Mouse (Mus musculus) embryonic facial prominence, embryonic 13.5 days (tissue): ENCODE results near the gene Aym1. TPM values are rescaled to one million over a fixed set of nuclear protein-coding genes. Genes with fewer than 3 reads are reported as not detected.
A peak's percentile ranks its signal among the peaks of the same experiment; 100 is the strongest.
"Not testable (repeated sequence)": the region's sequence is repeated elsewhere in the genome, so short reads cannot be mapped to it uniquely, and the experiment has no call there.

Source experiments
- ATAC-seq: fragments of 200-750 bp; cut with Nextera tagmentation; 2 replicates; pipeline ENCODE4 v1.8.0; 2017; ENCODE audit warnings: low read depth; ENCODE audit not compliant: insufficient number of reproducible peaks, insufficient read depth, low FRiP score, low TSS enrichment
- H3K27ac ChIP-seq: fragments of 300-500 bp; sonication (generic); 2 replicates; pipeline ENCODE4 v1.5.1; 2015; ENCODE audit warnings: moderate library complexity, mild to moderate bottlenecking, inconsistent platforms
- H3K27me3 ChIP-seq: fragments of 300-500 bp; sonication (generic); 2 replicates; pipeline ENCODE4 v1.6.1; 2015; ENCODE audit warnings: mild to moderate bottlenecking, inconsistent platforms
- H3K36me3 ChIP-seq: fragments of 300-500 bp; sonication (generic); 2 replicates; pipeline ENCODE4 v1.6.1; 2015; ENCODE audit warnings: mild to moderate bottlenecking, inconsistent platforms
- H3K4me1 ChIP-seq: fragments of 300-500 bp; sonication (generic); 2 replicates; pipeline ENCODE4 v1.6.1; 2015; ENCODE audit warnings: inconsistent platforms
- H3K4me2 ChIP-seq: fragments of 300-500 bp; sonication (generic); 2 replicates; pipeline ENCODE4 v1.6.1; 2015; ENCODE audit warnings: moderate library complexity, mild to moderate bottlenecking, inconsistent platforms
- H3K4me3 ChIP-seq: fragments of 300-500 bp; sonication (generic); 2 replicates; pipeline ENCODE4 v1.5.1; 2015; ENCODE audit warnings: mild to moderate bottlenecking, inconsistent platforms
- H3K9ac ChIP-seq: fragments of 300-500 bp; sonication (generic); 2 replicates; pipeline ENCODE4 v1.6.1; 2015; ENCODE audit warnings: mild to moderate bottlenecking, inconsistent platforms
- H3K9me3 ChIP-seq: fragments of 300-500 bp; sonication (generic); 2 replicates; pipeline ENCODE4 v1.6.1; 2016; ENCODE audit warnings: inconsistent platforms
- WGBS: fragments of 180-500 bp; shearing (Covaris S2); methylation state at CpG from one replicate; pipeline ENCODE4 v1.1.7; 2015; ENCODE audit warnings: mixed read lengths; 5-methylcytosine and 5-hydroxymethylcytosine counted together
- polyA plus RNA-seq: library from polyadenylated mRNA; unstranded; fragments of >200 nt; fragmentation: Nextera tagmentation; extraction: Ambion mirVana; gene quantifications from 2 replicates; pipeline ENCODE4 v1.2.1, GENCODE M21; 2015

The Aym1 gene
- polyA plus RNA-seq, 1 experiment from 2014 or later: not detected

DNA sequence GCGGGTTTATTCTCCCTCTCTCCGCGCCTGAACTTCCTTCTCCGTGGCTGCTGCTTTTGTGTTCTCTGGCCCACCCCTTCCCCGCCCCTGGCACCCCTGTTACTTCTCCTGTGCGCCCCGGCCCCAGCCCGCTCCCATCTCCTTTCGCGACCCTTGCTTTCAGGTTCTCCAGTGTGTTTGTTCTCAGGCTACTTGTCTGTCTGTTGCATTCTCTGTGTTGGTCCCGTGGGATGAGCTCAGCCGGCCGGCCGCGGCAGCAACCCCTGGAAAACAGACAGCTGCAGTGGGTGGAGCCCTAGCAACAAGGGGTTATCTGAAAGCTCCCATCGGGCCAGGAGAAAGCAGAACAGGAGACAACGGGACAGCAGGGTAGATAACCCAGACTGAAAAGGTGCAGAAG is 21.4 kb upstream of the Aym1 start:
- Histone ChIP-seq H3K36me3 (no peaks in the 10 kb centered on the region), H3K4me3 (peak overlapping the region; percentile 35), H3K9me3 (0 out of 2 replicates have a peak, but pooled peaks cover 3% of the 10 kb centered on the region), H3K27ac (no peak overlapping the region), H3K4me2 (peak overlapping the region; percentile 56), H3K9ac (peak overlapping the region; percentile 54; the same call in 1 of the 2 replicates), H3K4me1 (peaks cover 20% of the 10 kb centered on the region), H3K27me3 (peaks cover 84% of the 10 kb centered on the region)
- WGBS: under 1% methylated on average over 17 of the region's 17 CpGs
- no peak for ATAC-seq

DNA sequence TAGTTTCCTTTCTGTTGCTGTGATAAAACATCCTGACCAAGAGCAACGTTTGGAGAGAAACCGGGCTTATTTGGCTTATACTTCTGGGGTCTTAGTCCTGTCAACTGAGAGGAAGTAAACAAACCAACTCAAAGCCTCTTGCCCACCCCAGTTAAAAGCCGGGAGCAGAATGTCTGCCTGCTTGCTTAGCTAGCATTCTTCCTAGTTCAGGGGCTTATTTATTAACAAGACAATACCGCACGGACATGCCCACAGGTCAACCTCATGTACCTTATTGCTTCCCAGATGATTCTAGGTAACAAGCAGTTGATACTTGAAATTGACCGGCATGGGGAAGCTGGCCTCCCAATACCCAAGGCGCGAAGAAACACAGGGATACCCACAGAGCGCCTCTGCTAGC is 20.8 kb upstream of the Aym1 start:
- ATAC-seq: no peak
- WGBS: 30% methylated on average over 9 of the region's 9 CpGs
- H3K4me2 ChIP-seq: peak overlapping the region; percentile 56
- peak overlapping the region; percentile 35; the same call in 1 of the 2 replicates for H3K4me3 ChIP-seq
- peak overlapping the region; percentile 54; the same call in 1 of the 2 replicates for H3K9ac ChIP-seq
- no peak overlapping the region for H3K27ac ChIP-seq
- 0 out of 2 replicates have a peak, but pooled peaks cover 3% of the 10 kb centered on the region for H3K9me3 ChIP-seq
- H3K4me1 ChIP-seq: peaks cover 20% of the 10 kb centered on the region
- H3K27me3 ChIP-seq: peaks cover 88% of the 10 kb centered on the region
- H3K36me3 ChIP-seq: no peaks in the 10 kb centered on the region

DNA sequence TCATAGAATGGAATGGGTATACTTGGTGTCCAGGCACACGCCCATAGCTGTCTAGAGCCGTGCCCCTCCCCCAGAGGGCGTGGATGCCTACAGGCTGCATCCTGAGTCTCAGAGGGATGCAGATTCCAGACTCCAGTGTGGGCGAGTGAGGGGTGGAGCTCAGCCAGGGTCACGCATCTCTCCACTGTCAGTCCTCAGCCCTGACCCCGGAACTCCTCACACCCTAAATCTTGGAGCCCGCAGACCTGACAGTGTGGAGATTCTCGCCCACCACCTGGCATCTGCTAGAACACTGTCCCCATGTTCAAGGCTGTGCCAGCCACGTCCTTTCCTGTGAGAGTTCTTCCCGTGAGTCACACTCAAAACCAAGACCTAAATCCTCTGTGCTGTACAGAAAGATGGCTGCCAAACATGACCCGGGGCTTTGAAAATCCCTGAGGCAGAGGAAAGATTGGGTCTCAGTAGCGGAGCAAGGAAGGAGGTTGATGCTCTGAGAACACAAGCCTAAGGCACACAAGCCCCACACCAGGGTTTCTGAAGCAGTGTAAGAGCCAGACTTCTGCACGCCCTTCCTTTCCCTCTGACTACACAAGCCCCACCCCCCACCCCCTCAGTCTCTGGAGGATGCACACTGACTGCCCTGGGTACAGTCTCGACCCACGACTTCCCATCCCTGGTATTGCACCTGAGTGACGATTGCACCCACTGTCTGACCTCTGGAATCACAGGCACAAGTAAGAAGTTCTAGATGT is 12.3 kb upstream of the Aym1 start:
- H3K36me3 ChIP-seq: no peaks in the 10 kb centered on the region
- peak overlapping the region; percentile 26; the same call in 1 of the 2 replicates for H3K4me2 ChIP-seq
- 25% methylated on average over 16 of the region's 16 CpGs for WGBS
- H3K9me3 ChIP-seq: no peaks in the 10 kb centered on the region
- ATAC-seq: no peak
- peaks cover 82% of the 10 kb centered on the region for H3K27me3 ChIP-seq
- H3K4me1 ChIP-seq: peaks cover 7% of the 10 kb centered on the region; the same call in 1 of the 2 replicates
- H3K27ac ChIP-seq: no peak overlapping the region
- H3K4me3 ChIP-seq: no peak overlapping the region
- no peak overlapping the region for H3K9ac ChIP-seq

DNA sequence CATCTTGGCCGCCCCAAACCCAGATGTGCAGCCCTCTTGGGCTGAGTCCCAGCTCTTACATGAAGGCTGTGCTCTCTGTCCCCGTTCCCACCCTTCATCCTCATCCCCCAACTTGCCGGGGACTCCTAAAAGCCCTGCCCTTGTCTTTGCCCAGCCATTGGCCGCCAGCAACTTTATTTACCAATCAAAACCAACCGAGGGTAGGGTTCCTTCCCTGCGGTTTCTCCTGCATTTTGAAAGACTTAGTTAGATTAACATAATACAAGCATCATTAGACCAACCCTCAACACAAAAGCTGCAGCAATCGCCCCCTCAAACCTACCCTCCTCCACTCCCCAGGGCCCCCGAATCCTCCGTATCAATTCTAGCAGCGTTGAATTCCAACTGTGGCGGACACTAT is 11.3 kb upstream of the Aym1 start:
- peak overlapping the region; percentile 9; the same call in 1 of the 2 replicates for H3K4me3 ChIP-seq

DNA sequence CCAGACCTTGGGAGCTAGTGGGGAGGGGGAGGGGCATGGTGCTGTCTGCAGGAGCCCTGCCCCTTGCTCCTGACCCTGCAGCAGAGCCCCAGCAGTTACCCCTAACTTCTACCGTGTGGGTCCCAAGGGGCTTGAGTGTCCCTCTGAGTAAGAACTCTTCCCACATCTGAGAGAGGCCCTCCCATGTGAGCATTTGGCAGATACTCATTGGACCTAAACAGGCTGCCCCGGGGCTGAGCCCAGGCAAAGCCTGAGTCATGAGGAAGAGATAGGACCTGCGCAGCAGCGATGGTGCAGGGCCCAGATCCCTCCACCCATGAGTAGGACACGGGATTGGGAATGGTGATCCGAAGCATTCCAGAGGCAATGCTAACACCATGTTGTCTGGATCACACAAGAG is 10.4 kb upstream of the Aym1 start:
- H3K36me3 ChIP-seq, H3K9me3 ChIP-seq, H3K4me2 ChIP-seq, H3K9ac ChIP-seq, H3K4me3 ChIP-seq, H3K27ac ChIP-seq, H3K4me1 ChIP-seq: not testable (repeated sequence)
- peaks cover 87% of the 10 kb centered on the region for H3K27me3 ChIP-seq
- ATAC-seq: 0 out of 2 replicates have a peak, but pooled peaks have one; percentile 12
- 28% methylated on average over 6 of the region's 6 CpGs for WGBS

More for the DNA sequence above, 11.3 kb upstream of the Aym1 start:
- WGBS: 2% methylated on average over 11 of the region's 11 CpGs
- H3K36me3 ChIP-seq: no peaks in the 10 kb centered on the region
- no peak overlapping the region for H3K27ac ChIP-seq
- H3K4me1 ChIP-seq: peaks cover 7% of the 10 kb centered on the region; the same call in 1 of the 2 replicates
- H3K9me3 ChIP-seq: no peaks in the 10 kb centered on the region
- peaks cover 90% of the 10 kb centered on the region for H3K27me3 ChIP-seq
- no peak overlapping the region for H3K9ac ChIP-seq
- no peak for ATAC-seq
- peak overlapping the region; percentile 26 for H3K4me2 ChIP-seq

DNA sequence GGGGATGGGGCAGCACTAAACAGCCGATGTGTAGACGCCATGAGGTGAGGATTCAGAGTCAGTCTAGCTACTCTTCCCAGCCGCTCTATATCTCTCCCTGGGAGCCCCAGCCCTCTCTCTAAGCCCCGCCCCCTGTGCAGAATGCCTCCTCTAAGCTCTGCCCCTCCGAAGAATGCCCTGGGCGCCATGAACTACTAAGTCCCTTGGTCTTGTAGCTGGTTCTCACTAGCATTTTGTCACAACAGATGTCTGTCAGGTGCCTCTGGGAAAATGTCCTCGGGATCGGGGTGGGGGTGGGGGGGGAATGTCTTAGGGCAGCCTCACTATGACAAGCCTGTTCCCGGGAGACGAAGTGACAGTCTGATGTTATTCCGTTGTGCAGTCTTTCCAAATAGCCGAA is 9.5 kb upstream of the Aym1 start:
- Histone ChIP-seq H3K27ac (no peak overlapping the region), H3K36me3 (no peaks in the 10 kb centered on the region), H3K27me3 (peaks cover 88% of the 10 kb centered on the region), H3K4me3 (no peak overlapping the region), H3K9ac (no peak overlapping the region), H3K4me2 (no peak overlapping the region), H3K4me1 (peaks cover 7% of the 10 kb centered on the region; the same call in 1 of the 2 replicates), H3K9me3 (no peaks in the 10 kb centered on the region)
- 25% methylated on average over 12 of the region's 12 CpGs for WGBS
- ATAC-seq: no peak

DNA sequence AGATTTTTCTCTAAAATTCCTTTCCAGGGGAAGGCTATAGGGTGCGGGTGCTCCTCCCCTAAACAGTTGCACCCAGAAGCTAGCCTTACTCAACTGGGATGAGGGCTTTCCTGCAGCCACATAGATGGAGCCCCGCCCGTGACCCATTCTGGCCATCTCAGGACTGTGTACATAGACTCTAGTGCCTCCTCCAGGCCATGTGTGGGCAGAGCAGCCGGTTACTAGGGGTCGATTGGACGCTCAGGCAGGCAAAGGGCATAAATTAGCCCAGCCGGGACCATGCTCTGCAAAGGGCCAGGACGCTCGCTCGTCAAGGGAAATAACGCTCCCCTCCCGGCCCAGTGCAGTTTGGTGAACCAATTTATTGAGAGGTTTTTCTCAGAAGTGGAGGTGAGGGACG is 8.5 kb upstream of the Aym1 start:
- no peak overlapping the region for H3K4me2 ChIP-seq
- WGBS: 15% methylated on average over 13 of the region's 13 CpGs
- no peak overlapping the region for H3K9ac ChIP-seq
- no peaks in the 10 kb centered on the region for H3K36me3 ChIP-seq
- peaks cover 94% of the 10 kb centered on the region for H3K27me3 ChIP-seq
- no peak for ATAC-seq
- H3K4me1 ChIP-seq: peaks cover 7% of the 10 kb centered on the region; the same call in 1 of the 2 replicates
- H3K4me3 ChIP-seq: no peak overlapping the region
- no peaks in the 10 kb centered on the region for H3K9me3 ChIP-seq
- H3K27ac ChIP-seq: no peak overlapping the region

DNA sequence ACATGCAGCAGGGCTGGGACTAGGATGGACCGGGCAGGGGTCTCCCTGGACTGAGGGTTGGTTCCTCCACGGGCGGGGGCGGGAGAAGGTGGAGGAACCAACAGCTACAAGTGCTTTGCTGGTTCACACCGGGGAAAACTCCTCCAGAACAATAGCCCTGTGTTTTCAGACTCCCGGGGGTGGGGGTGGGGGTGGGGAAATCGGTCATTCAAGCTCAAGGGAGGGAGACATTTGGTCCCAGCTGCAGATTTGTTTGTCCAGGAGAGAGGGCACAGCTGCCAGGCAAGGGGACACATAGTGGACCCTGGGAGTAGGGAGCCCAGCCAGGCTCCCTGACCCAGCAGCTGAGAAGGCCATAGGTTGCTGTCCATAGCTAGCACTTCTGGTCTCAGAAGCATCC is 7.9 kb upstream of the Aym1 start:
- 3% methylated on average over 7 of the region's 7 CpGs for WGBS

DNA sequence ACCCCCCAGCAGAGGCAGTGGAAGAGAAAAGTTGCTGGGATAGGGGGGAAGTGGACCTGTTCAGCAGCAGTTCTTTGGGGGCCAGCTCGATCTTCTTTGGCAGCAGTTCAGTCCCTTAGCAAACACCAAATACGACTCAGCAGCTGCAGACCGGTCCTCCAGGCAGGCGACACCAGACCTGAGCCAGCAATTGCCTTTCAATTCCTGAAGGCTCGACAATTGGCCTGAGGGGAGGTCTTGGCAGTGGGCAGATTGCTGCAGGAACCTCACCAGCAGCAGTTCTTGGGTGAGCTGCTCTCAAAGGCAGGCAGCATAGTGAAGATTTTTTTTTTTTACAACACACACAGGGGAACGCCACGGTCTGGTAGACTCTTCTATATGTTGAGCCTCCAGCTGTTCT is 7.3 kb upstream of the Aym1 start:
- H3K9ac ChIP-seq: no peak overlapping the region
- no peaks in the 10 kb centered on the region for H3K36me3 ChIP-seq
- H3K4me2 ChIP-seq: no peak overlapping the region
- H3K4me3 ChIP-seq: no peak overlapping the region
- peaks cover 7% of the 10 kb centered on the region; the same call in 1 of the 2 replicates for H3K4me1 ChIP-seq
- peaks cover 91% of the 10 kb centered on the region for H3K27me3 ChIP-seq
- no peak overlapping the region for H3K27ac ChIP-seq
- WGBS: 13% methylated on average over 7 of the region's 7 CpGs
- no peak for ATAC-seq
- H3K9me3 ChIP-seq: no peaks in the 10 kb centered on the region

More for the DNA sequence above, 7.9 kb upstream of the Aym1 start:
- Histone ChIP-seq H3K9ac (no peak overlapping the region), H3K9me3 (no peaks in the 10 kb centered on the region), H3K4me1 (peaks cover 7% of the 10 kb centered on the region; the same call in 1 of the 2 replicates), H3K27me3 (peaks cover 94% of the 10 kb centered on the region), H3K4me2 (no peak overlapping the region), H3K4me3 (no peak overlapping the region), H3K36me3 (no peaks in the 10 kb centered on the region), H3K27ac (no peak overlapping the region)
- no peak for ATAC-seq

DNA sequence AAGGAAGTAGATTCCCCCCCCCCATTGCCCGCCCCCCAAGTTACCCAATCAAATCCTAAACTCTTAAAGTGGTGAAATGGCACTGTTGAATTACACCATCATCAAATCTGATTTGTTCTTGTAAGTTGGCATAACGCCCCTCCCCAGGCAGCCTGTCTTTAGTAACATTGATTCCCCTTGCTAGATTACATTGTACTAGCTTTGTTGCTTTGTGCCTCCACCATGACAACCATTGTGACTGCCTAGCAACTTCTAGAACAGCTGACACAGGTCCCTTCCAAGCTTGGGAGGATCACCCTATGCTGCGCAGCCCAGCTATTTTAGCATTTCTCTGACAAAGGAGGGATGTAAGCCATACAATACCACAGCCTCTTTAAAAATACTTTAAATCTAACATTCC is 5.3 kb upstream of the Aym1 start:
- H3K27ac ChIP-seq: no peak overlapping the region
- peaks cover under 1% of the 10 kb centered on the region for H3K4me1 ChIP-seq
- no peak overlapping the region for H3K4me2 ChIP-seq
- ATAC-seq: no peak
- no peaks in the 10 kb centered on the region for H3K9me3 ChIP-seq
- WGBS: 81% methylated on average over 3 of the region's 3 CpGs
- no peaks in the 10 kb centered on the region for H3K36me3 ChIP-seq
- no peak overlapping the region for H3K4me3 ChIP-seq
- no peak overlapping the region for H3K9ac ChIP-seq
- H3K27me3 ChIP-seq: peaks cover 71% of the 10 kb centered on the region

DNA sequence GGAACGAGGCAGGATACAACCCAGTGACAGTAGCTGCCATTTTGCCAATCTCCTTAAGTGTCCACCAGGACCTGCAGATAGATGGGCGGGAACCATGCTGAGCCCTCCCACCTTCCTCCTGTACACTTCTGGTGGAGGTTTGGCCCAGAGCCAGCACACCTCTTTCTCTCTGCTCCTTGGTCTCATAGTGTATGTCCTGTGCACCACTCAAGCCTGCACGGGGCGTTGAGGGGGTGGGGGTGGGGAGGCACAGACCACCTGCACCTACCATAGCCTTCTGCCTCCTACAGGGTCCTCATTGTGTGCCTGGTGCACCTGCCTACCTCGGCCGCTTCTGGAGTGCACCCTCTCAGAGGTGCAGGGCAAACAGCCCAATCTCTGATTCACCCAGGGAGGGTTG is 4.5 kb upstream of the Aym1 start:
- Histone ChIP-seq H3K36me3 (no peaks in the 10 kb centered on the region), H3K9ac (no peak overlapping the region), H3K27me3 (peaks cover 63% of the 10 kb centered on the region), H3K9me3 (no peaks in the 10 kb centered on the region), H3K4me3 (no peak overlapping the region), H3K27ac (no peak overlapping the region), H3K4me1 (peaks cover 10% of the 10 kb centered on the region), H3K4me2 (no peak overlapping the region)
- no peak for ATAC-seq
- WGBS: 69% methylated on average over 6 of the region's 6 CpGs

DNA sequence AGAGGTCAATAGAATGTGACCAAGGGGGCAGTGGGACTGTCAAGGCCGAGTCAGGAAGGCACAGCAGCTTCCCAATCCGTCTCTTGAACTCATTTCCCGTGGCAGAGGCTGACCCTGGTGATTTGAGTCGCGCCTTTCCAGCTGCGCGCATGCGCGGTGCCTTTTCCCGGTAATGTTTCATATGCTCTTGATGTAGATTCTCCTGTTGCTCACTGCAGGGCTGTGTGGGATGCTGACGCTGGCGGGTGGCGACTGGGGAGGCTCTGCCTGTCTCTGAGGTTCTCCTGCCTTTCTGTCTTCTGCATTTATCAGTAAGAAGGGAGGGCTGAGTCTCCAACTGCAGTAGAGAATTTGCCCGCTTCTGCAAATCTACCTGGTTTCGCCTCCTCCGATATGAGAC is 2.8 kb upstream of the Aym1 start:
- Histone ChIP-seq H3K27me3 (peaks cover 46% of the 10 kb centered on the region), H3K27ac (no peak overlapping the region), H3K4me3 (no peak overlapping the region), H3K4me1 (peaks cover 24% of the 10 kb centered on the region), H3K9ac (no peak overlapping the region), H3K9me3 (no peaks in the 10 kb centered on the region), H3K4me2 (peak overlapping the region; percentile 30), H3K36me3 (no peaks in the 10 kb centered on the region)
- ATAC-seq: no peak
- WGBS: 45% methylated on average over 16 of the region's 16 CpGs
